Mouse (Mus musculus) T-helper 1 cell (primary cell): ENCODE data around the gene Ccdc152.
"Not testable (repeated sequence)": the region's sequence is repeated elsewhere in the genome, so short reads cannot be mapped to it uniquely, and the experiment has no call there.

Source experiments
- in situ Hi-C: fragments of 300-600 bp; cut with MboI, MseI; formaldehyde crosslinking; loops from one replicate; pipeline ENCODE4 v1.15.1; 2025; ENCODE audit warnings: high pct_unique_total_duplicates

Gene Ccdc152

GRCm38 (mm10) chr15:3279242-3279641 is 24.1 kb downstream of the Ccdc152 start:
- in situ Hi-C loops = no loop called here

GRCm38 (mm10) chr15:3277391-3277790 is 25.9 kb downstream of the Ccdc152 start:
- in situ Hi-C loops = no loop called here

DNA sequence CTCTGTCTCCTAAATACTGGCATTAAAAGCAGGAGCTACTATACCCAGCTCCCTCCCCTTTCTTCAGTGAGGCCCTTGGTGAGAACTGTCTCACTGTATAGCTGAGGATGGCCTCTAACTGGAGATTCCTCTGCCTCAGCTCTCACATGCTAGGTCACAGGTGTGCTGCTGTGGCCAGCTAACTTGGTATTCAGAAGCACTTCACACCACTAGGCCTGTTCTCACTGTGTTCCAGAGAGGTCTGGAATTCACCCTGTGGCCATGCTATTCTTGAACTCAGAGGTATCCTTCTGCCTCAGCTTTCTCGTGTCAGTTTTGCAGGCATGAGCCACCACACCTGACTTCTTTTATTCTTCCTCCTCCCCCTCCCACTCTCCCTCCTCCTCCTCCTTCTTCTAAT is 30.1 kb downstream of the Ccdc152 start:
- in situ Hi-C loops = no loop called here

GRCm38 (mm10) chr15:3271216-3271615 is 32.1 kb downstream of the Ccdc152 start:
- in situ Hi-C loops = no loop called here

- in situ Hi-C loops = no loop called here
Measured at GRCm38 (mm10) chr15:3270646-3271077, 32.7 kb downstream of the Ccdc152 start.

GRCm38 (mm10) chr15:3269996-3270645 is 33.2 kb downstream of the Ccdc152 start:
- in situ Hi-C loops = no loop called here

GRCm38 (mm10) chr15:3269496-3269895 is 33.8 kb downstream of the Ccdc152 start:
- in situ Hi-C loops = no loop called here

- in situ Hi-C loops = no loop called here
Measured at GRCm38 (mm10) chr15:3268247-3268646, 35.1 kb downstream of the Ccdc152 start, which contains the start of gene Selenop. Selenop (plus strand) TSS chr15:3268547.

GRCm38 (mm10) chr15:3264828-3265227 is 38.5 kb downstream of the Ccdc152 start:
- in situ Hi-C loops = no loop called here

GRCm38 (mm10) chr15:3264293-3264692 is 39.0 kb downstream of the Ccdc152 start:
- in situ Hi-C loops = no loop called here

DNA sequence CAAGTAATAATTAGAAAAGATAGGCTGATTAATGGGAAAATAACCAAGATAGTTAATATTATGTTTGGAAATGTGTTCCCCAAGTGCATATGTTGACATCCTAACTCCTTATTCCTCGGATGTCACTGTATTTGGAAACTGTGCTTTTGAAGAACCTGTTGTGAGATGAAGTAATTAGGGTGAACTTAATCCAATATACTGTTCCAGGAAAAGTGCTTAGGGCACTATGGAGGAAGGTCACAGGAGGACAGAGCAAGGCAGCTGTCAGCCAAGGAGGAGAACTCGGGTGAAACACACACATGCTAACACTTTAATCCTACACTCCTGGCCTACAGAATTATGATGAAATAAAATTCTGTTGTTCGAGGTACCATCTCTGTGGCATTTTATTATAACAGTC is 40.4 kb downstream of the Ccdc152 start:
- in situ Hi-C loops = no loop called here

DNA sequence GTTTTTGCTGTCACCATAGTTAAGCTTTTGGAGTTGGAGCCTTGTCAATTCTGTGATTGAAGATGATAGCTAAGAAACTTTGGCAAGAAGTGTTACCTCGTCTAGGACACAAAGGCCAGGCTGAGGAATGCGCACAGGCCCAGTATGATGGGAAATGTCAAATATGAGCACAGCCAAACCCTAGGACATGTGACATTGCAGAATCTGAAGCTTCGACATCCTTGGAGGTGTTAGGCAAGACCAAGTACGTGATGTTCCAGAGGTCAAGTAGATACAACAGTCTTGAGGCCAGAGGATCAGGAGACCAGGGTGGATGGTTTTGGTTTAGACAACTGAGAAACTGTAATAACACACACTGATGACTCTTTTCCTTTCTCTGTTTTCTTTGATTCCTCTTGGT is 43.0 kb downstream of the Ccdc152 start:
- in situ Hi-C loops = no loop called here

- in situ Hi-C loops = no loop called here
Measured at GRCm38 (mm10) chr15:3259025-3259424, 44.3 kb downstream of the Ccdc152 start.

GRCm38 (mm10) chr15:3251718-3252067 is 51.6 kb downstream of the Ccdc152 start:
- in situ Hi-C loops = loop anchor here (5.0 kb wide), 1 partner anchor 199 kb away; no protein-coding TSS in a partner anchor

- in situ Hi-C loops = loop anchor here (5.0 kb wide), 1 partner anchor 199 kb away; no protein-coding TSS in a partner anchor
Measured at GRCm38 (mm10) chr15:3251031-3251717, 52.2 kb downstream of the Ccdc152 start.

- in situ Hi-C loops = loop anchor here (5.0 kb wide), 1 partner anchor 198 kb away; no protein-coding TSS in a partner anchor
Measured at GRCm38 (mm10) chr15:3250620-3251019, 52.7 kb downstream of the Ccdc152 start.

DNA sequence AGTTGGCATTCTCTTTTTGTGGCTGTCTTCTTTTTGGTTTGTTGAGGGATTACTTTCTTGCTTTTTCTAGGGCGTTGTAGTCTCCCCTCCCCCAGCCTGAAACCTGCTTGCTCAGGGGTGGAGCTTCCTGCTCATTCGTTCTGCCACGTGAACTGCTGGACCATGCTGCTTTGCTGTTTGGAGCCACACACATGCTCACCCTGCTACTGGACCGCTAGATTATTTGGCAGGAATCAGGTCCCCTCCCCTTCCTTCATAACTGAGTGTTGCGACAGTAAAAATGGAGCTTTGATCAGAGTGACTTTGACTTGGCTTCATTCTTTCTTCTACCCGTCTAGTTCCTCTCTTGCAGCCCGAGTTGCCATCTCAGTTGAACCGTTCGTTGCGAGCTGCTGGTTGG is 58.3 kb downstream of the Ccdc152 start:
- in situ Hi-C loops = not testable (repeated sequence)

DNA sequence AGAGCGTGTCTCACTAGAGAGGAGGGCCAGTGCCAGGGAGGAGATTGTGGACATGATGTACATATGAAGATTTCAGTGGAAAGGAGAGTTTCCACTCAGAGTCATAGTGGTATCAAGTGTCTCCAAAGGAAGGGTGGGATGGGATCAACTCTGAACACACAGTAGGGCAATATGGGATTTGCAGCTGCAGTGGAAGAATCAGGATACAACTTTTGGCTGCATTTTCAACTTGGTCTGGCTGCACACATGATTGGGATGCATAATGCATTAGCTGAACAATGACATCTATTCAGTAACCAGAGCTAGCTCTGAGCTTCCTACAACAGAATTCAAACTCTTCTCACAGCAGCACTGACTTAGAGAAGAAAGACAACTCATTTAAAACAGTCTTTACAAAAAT is 65.4 kb downstream of the Ccdc152 start:
- in situ Hi-C loops = no loop called here

DNA sequence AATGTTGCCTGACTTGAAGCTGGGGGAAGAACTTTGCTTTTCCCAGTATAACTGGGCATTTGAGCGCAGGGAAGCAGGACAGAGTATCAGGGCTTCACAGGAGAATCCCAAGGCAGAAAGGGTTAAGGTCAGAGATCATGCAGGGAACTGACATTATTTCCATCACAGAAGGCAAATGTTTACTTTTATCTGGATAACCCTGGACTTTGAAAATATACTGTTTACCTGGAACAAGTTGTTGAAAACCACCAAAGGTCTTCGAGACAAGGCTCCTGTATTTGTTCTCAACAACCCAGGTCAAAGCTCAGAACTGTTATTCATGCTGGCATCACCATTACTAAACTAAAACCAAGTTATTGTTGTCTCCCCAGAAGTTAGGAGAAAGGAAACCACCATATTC is 67.0 kb downstream of the Ccdc152 start:
- in situ Hi-C loops = no loop called here

DNA sequence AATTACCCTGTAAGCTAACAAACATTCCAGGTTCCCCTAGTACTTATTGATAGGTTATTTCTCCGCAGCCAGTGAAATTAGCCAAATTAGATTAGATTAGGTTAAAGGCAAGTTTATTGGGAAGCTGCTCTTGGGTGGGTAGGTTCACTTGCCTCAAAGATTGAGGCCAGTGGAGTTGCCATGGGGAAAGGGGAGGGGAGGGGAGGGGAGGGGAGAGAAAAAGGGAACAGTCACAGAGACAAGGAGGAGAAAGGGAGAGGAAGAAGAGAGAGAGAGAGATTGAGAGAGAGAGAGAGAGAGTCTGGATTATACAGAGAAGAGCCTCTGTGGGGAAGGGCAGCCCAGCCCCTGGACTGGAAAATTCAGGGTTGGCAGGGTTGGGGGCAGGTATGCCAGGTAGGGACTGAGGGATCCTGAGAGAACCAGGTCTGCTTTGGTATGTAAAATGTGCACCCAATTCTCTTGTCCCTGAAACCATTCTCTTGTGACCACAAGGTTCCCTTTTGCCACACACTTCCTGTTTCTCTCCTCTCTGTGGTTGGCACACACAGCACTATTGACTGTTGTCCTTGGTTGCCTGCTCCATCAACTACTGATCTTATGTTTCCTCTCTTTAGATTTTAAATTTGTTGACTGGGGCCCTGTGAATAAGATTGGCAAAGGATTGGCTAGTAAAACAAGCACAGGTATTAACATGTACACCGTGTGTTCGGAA is 69.3 kb downstream of the Ccdc152 start:
- in situ Hi-C loops = no loop called here

- in situ Hi-C loops = no loop called here
Measured at GRCm38 (mm10) chr15:3232168-3232835, 71.0 kb downstream of the Ccdc152 start.

- in situ Hi-C loops = no loop called here
Measured at GRCm38 (mm10) chr15:3231004-3231403, 72.3 kb downstream of the Ccdc152 start.
